Mouse (Mus musculus) embryonic fibroblast, embryonic 13.5 days (primary cell): ENCODE data around the gene Osgep.

ENCODE experiments used
- CTCF ChIP-seq: IDR thresholded peaks from 2 replicates; pipeline ENCODE4 v1.5.1; 2011; ENCODE audit warnings: mild to moderate bottlenecking, control low read depth, low read length, moderate library complexity, borderline replicate concordance; ENCODE audit not compliant: insufficient read depth
- POLR2A ChIP-seq: IDR thresholded peaks from 2 replicates; pipeline ENCODE4 v1.6.1; 2011; ENCODE audit warnings: low read depth, mild to moderate bottlenecking, control low read depth, low read length, moderate library complexity

DNA sequence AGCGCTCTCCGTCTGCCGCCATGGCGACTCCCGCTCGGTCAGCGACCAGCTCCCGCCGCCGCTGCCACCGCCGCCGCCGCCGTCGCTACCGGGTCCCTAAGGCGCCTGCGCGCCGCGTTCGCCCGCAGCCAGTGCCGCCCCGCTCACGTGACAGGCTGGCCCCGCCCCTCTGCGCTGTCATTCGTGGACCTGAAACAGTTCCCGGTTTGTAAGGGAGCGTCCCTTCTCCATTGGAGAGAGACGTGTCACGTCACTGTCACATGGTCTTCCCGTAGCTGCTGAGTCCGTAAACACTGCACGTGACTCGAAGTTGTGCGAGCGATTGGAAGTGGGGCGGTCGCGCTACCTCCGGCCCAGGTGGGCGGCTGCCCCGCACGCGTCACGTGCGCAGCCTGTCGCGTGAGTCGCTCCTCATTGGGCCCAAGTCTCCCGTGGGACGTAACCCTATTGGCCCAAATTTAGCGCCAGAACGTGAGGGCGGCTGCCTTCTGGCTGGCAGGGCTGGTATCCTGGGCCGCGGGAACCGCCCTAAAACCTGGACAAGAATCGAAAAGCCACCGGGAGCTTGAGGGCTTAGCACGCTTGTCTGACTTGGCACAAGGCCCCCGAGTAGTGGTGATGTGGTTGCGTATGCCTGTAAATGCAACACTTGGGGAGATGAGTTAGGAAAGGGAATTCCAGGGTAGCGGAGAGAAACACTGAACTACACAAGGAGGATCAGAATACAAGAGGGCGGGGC, 6.2 kb upstream of the Osgep start, which contains the start of the genes Pip4p1 and Pnp:
- TF ChIP-seq CTCF = no peak
- peak; percentile 77 for TF ChIP-seq POLR2A
